Mouse (Mus musculus) lung, postnatal 0 days (tissue): ENCODE results near the gene Aldh1l1. TPM values are rescaled to one million over a fixed set of nuclear protein-coding genes. Genes with fewer than 3 reads are reported as not detected.

ENCODE experiments used
- ATAC-seq: fragments of 200-750 bp; cut with Nextera tagmentation; 2 replicates; pipeline ENCODE4 v1.8.0; 2017; ENCODE audit warnings: moderate library complexity
- DNase-seq: peaks from one replicate; pipeline ENCODE4 v3.0.0-alpha.2; 2016; ENCODE audit warnings: low spot score
- H3K27ac ChIP-seq: fragments of 300-500 bp; sonication (generic); 2 replicates; pipeline ENCODE4 v1.5.1; 2014; ENCODE audit warnings: antibody characterized with exemption, mild to moderate bottlenecking, low read length, mixed read lengths
- H3K27me3 ChIP-seq: fragments of 300-500 bp; sonication (generic); replicated peaks from 2 replicates; pipeline ENCODE4 v1.6.1; 2014; ENCODE audit warnings: low read length, mixed read lengths; ENCODE audit not compliant: insufficient read depth
- H3K36me3 ChIP-seq: fragments of 300-500 bp; sonication (generic); 2 replicates; pipeline ENCODE4 v1.6.1; 2014; ENCODE audit warnings: low read length, mixed read lengths; ENCODE audit not compliant: insufficient read depth
- H3K4me1 ChIP-seq: fragments of 300-500 bp; sonication (generic); 2 replicates; pipeline ENCODE4 v1.6.1; 2014; ENCODE audit warnings: antibody characterized with exemption, low read depth, low read length, mixed read lengths; ENCODE audit not compliant: insufficient read depth
- H3K4me2 ChIP-seq: fragments of 300-500 bp; sonication (generic); replicated peaks from 2 replicates; pipeline ENCODE4 v1.6.1; 2014; ENCODE audit warnings: low read depth, mild to moderate bottlenecking, low read length, moderate library complexity, mixed read lengths
- H3K4me3 ChIP-seq: fragments of 300-500 bp; sonication (generic); 2 replicates; pipeline ENCODE4 v1.5.1; 2014; ENCODE audit warnings: low read depth, low read length
- H3K9ac ChIP-seq: fragments of 300-500 bp; sonication (generic); replicated peaks from 2 replicates; pipeline ENCODE4 v1.6.1; 2014; ENCODE audit warnings: low read depth, mild to moderate bottlenecking
- H3K9me3 ChIP-seq: fragments of 300-500 bp; sonication (generic); 2 replicates; pipeline ENCODE4 v1.6.1; 2016; ENCODE audit warnings: low read length, mixed read lengths
- CTCF ChIP-seq: IDR thresholded peaks from 2 replicates; pipeline ENCODE4 v1.5.1; 2016; ENCODE audit warnings: antibody characterized with exemption, mild to moderate bottlenecking
- EP300 ChIP-seq: IDR thresholded peaks from 2 replicates; pipeline ENCODE4 v1.6.1; 2016; ENCODE audit warnings: antibody characterized with exemption, mild to moderate bottlenecking, control low read depth
- WGBS: fragments of 180-500 bp; shearing (Covaris S2); extraction: QIAGEN DNeasy Blood & Tissue Kit; methylation state at CpG from one replicate; pipeline ENCODE4 v1.1.7; 2014; 5-methylcytosine and 5-hydroxymethylcytosine counted together
- polyA plus RNA-seq: library from polyadenylated mRNA; unstranded; fragments of >200 nt; fragmentation: Nextera tagmentation; extraction: Ambion mirVana; gene quantifications from 2 replicates; pipeline ENCODE4 v1.2.1, GENCODE M21; 2015

The Aldh1l1 gene
- polyA plus RNA-seq, 1 experiment from 2014 or later = 4.8 TPM

GRCm38 (mm10) chr6:90452603-90453002 is 33.6 kb upstream of the Aldh1l1 start:
- H3K4me1 ChIP-seq = peaks cover 6% of the 10 kb centered on the region; the same call in 1 of the 2 replicates
- no peaks in the 10 kb centered on the region for H3K27me3 ChIP-seq
- no peak overlapping the region for H3K4me3 ChIP-seq
- TF ChIP-seq EP300 (no peak), CTCF (no peak)
- H3K9me3 ChIP-seq = no peaks in the 10 kb centered on the region
- no peak overlapping the region for H3K27ac ChIP-seq
- ATAC-seq (no peak), DNase-seq (no peak)
- H3K36me3 ChIP-seq = no peaks in the 10 kb centered on the region
- H3K9ac ChIP-seq = no peak overlapping the region
- no peak overlapping the region for H3K4me2 ChIP-seq

GRCm38 (mm10) chr6:90453751-90454150 is 32.5 kb upstream of the Aldh1l1 start:
- Histone ChIP-seq H3K9me3 (no peaks in the 10 kb centered on the region), H3K4me2 (no peak overlapping the region), H3K9ac (no peak overlapping the region), H3K4me1 (peaks cover 6% of the 10 kb centered on the region; the same call in 1 of the 2 replicates), H3K4me3 (no peak overlapping the region), H3K36me3 (no peaks in the 10 kb centered on the region), H3K27ac (no peak overlapping the region), H3K27me3 (no peaks in the 10 kb centered on the region)
- TF ChIP-seq EP300 = no peak
- no peak for TF ChIP-seq CTCF
- DNase-seq = no peak
- no peak for ATAC-seq
- WGBS = 84% methylated on average over 5 of the region's 5 CpGs

- ATAC-seq (no peak), DNase-seq (no peak)
- no peak overlapping the region for H3K4me2 ChIP-seq
- peaks cover 4% of the 10 kb centered on the region; the same call in 1 of the 2 replicates for H3K4me1 ChIP-seq
- H3K9me3 ChIP-seq = no peaks in the 10 kb centered on the region
- H3K36me3 ChIP-seq = no peaks in the 10 kb centered on the region
- no peak overlapping the region for H3K27ac ChIP-seq
- H3K27me3 ChIP-seq = no peaks in the 10 kb centered on the region
- 68% methylated on average over 2 of the region's 2 CpGs for WGBS
- H3K4me3 ChIP-seq = no peak overlapping the region
- H3K9ac ChIP-seq = no peak overlapping the region
- no peak for TF ChIP-seq CTCF
- TF ChIP-seq EP300 = no peak
Observed at GRCm38 (mm10) chr6:90457421-90457820, 28.8 kb upstream of the Aldh1l1 start.

GRCm38 (mm10) chr6:90461181-90461580 is 25.0 kb upstream of the Aldh1l1 start:
- H3K9ac ChIP-seq = no peak overlapping the region
- no peak overlapping the region for H3K4me3 ChIP-seq
- no peaks in the 10 kb centered on the region for H3K27me3 ChIP-seq
- H3K4me2 ChIP-seq = no peak overlapping the region
- 56% methylated on average over 2 of the region's 2 CpGs for WGBS
- H3K9me3 ChIP-seq = no peaks in the 10 kb centered on the region
- TF ChIP-seq EP300 (no peak), CTCF (no peak)
- H3K4me1 ChIP-seq = peaks cover 24% of the 10 kb centered on the region; the same call in 1 of the 2 replicates
- no peaks in the 10 kb centered on the region for H3K36me3 ChIP-seq
- ATAC-seq = no peak
- no peak overlapping the region for H3K27ac ChIP-seq
- no peak for DNase-seq

GRCm38 (mm10) chr6:90461771-90462170 is 24.5 kb upstream of the Aldh1l1 start:
- DNase-seq = no peak
- Histone ChIP-seq H3K4me2 (peak overlapping the region; percentile 94), H3K4me1 (peaks cover 30% of the 10 kb centered on the region; the same call in 1 of the 2 replicates), H3K27ac (peak overlapping the region; percentile 98), H3K4me3 (peak overlapping the region; percentile 81), H3K9ac (peak overlapping the region; percentile 96; the same call in 1 of the 2 replicates), H3K36me3 (no peaks in the 10 kb centered on the region), H3K27me3 (no peaks in the 10 kb centered on the region), H3K9me3 (no peaks in the 10 kb centered on the region)
- TF ChIP-seq EP300 (no peak), CTCF (no peak)
- 24% methylated on average over 12 of the region's 12 CpGs for WGBS
- ATAC-seq = no peak

- Histone ChIP-seq H3K4me1 (peaks cover 32% of the 10 kb centered on the region; the same call in 1 of the 2 replicates), H3K27me3 (no peaks in the 10 kb centered on the region), H3K4me3 (peak within 1 kb of the TSS; percentile 81), H3K4me2 (peak within 1 kb of the TSS; percentile 94), H3K36me3 (0 out of 2 replicates have a peak, but pooled peaks cover 2% of the 10 kb centered on the region), H3K9ac (peak within 1 kb of the TSS; percentile 96), H3K9me3 (no peaks in the 10 kb centered on the region), H3K27ac (peak within 1 kb of the TSS; percentile 98)
- DNase-seq (peak; percentile 93), ATAC-seq (peak; percentile 75)
- WGBS = 2% methylated on average over 55 of the region's 70 CpGs
- TF ChIP-seq EP300 = no peak
- no peak for TF ChIP-seq CTCF
Observed at GRCm38 (mm10) chr6:90462181-90462706, 24.0 kb upstream of the Aldh1l1 start, which contains the start of gene Klf15. TSS of gene Klf15 (plus strand) at chr6:90462576.
